Mouse (Mus musculus): ENCODE results near the gene Ccdc33. TPM values are rescaled to one million over a fixed set of nuclear protein-coding genes. Genes with fewer than 3 reads are reported as not detected.
A peak's percentile ranks its signal among the peaks of the same experiment; 100 is the strongest.

Ccdc33 gene
- polyA plus RNA-seq, 1 experiment from 2014 or later: not detected

- Histone ChIP-seq H3K27me3 (0 out of 2 replicates have a peak, but pooled peaks cover 2% of the 10 kb centered on the region), H3K27ac (peak overlapping the region; percentile 67), H3K9me3 (no peaks in the 10 kb centered on the region), H3K36me3 (no peaks in the 10 kb centered on the region), H3K9ac (no peak overlapping the region), H3K4me3 (peak overlapping the region; percentile 8; the same call in 1 of the 2 replicates), H3K4me1 (peaks cover 62% of the 10 kb centered on the region), H3K4me2 (peak overlapping the region; percentile 12)
- ATAC-seq (ENCODE audit: insufficient number of reproducible peaks, low FRiP score, low TSS enrichment, low read depth): no peak
- WGBS: 6% methylated on average over 13 of the region's 13 CpGs
Measured at GRCm38 (mm10) chr9:58128926-58129413, 10.3 kb upstream of the Ccdc33 start.

- Histone ChIP-seq H3K27me3 (no peaks in the 10 kb centered on the region), H3K4me1 (peaks cover 43% of the 10 kb centered on the region), H3K27ac (no peak overlapping the region), H3K9me3 (no peaks in the 10 kb centered on the region), H3K4me3 (no peak overlapping the region), H3K9ac (no peak overlapping the region), H3K36me3 (no peaks in the 10 kb centered on the region), H3K4me2 (no peak overlapping the region)
- no peak for ATAC-seq (ENCODE audit: insufficient number of reproducible peaks, low FRiP score, low TSS enrichment, low read depth)
- WGBS: 45% methylated on average over 4 of the region's 4 CpGs
Measured at GRCm38 (mm10) chr9:58125811-58126210, 7.2 kb upstream of the Ccdc33 start.

GRCm38 (mm10) chr9:58125085-58125484 is 6.5 kb upstream of the Ccdc33 start:
- Histone ChIP-seq H3K36me3 (no peaks in the 10 kb centered on the region), H3K27me3 (no peaks in the 10 kb centered on the region), H3K9ac (no peak overlapping the region), H3K4me2 (no peak overlapping the region), H3K27ac (0 out of 2 replicates have a peak overlapping the region, but pooled peaks have one; percentile 33), H3K4me3 (no peak overlapping the region), H3K4me1 (peaks cover 42% of the 10 kb centered on the region), H3K9me3 (no peaks in the 10 kb centered on the region)
- 21% methylated on average over 3 of the region's 3 CpGs for WGBS
- ATAC-seq (ENCODE audit: insufficient number of reproducible peaks, low FRiP score, low TSS enrichment, low read depth): no peak

- Histone ChIP-seq H3K4me3 (no peak overlapping the region), H3K4me1 (peaks cover 51% of the 10 kb centered on the region), H3K4me2 (no peak overlapping the region), H3K9ac (no peak overlapping the region), H3K27ac (no peak overlapping the region), H3K27me3 (0 out of 2 replicates have a peak, but pooled peaks cover 2% of the 10 kb centered on the region), H3K9me3 (no peaks in the 10 kb centered on the region), H3K36me3 (no peaks in the 10 kb centered on the region)
- WGBS: 43% methylated on average over 7 of the region's 7 CpGs
- no peak for ATAC-seq (ENCODE audit: insufficient number of reproducible peaks, low FRiP score, low TSS enrichment, low read depth)
Measured at GRCm38 (mm10) chr9:58116024-58116651, 2.5 kb downstream of the Ccdc33 start.

GRCm38 (mm10) chr9:58115297-58115925 is 3.2 kb downstream of the Ccdc33 start:
- Histone ChIP-seq H3K27ac (no peak overlapping the region), H3K9me3 (no peaks in the 10 kb centered on the region), H3K4me1 (peaks cover 57% of the 10 kb centered on the region), H3K9ac (no peak overlapping the region), H3K36me3 (no peaks in the 10 kb centered on the region), H3K4me2 (no peak overlapping the region), H3K4me3 (no peak overlapping the region), H3K27me3 (0 out of 2 replicates have a peak, but pooled peaks cover 2% of the 10 kb centered on the region)
- 33% methylated on average over 7 of the region's 7 CpGs for WGBS
- ATAC-seq (ENCODE audit: insufficient number of reproducible peaks, low FRiP score, low TSS enrichment, low read depth): no peak

- Histone ChIP-seq H3K27ac (peak overlapping the region; percentile 44; the same call in 1 of the 2 replicates), H3K9ac (no peak overlapping the region), H3K4me2 (peak overlapping the region; percentile 44), H3K4me3 (no peak overlapping the region), H3K36me3 (no peaks in the 10 kb centered on the region), H3K27me3 (0 out of 2 replicates have a peak, but pooled peaks cover 2% of the 10 kb centered on the region), H3K4me1 (peaks cover 60% of the 10 kb centered on the region), H3K9me3 (no peaks in the 10 kb centered on the region)
- ATAC-seq (ENCODE audit: insufficient number of reproducible peaks, low FRiP score, low TSS enrichment, low read depth): no peak
- 5% methylated on average over 9 of the region's 9 CpGs for WGBS
Measured at GRCm38 (mm10) chr9:58114019-58114418, 4.6 kb downstream of the Ccdc33 start.

DNA sequence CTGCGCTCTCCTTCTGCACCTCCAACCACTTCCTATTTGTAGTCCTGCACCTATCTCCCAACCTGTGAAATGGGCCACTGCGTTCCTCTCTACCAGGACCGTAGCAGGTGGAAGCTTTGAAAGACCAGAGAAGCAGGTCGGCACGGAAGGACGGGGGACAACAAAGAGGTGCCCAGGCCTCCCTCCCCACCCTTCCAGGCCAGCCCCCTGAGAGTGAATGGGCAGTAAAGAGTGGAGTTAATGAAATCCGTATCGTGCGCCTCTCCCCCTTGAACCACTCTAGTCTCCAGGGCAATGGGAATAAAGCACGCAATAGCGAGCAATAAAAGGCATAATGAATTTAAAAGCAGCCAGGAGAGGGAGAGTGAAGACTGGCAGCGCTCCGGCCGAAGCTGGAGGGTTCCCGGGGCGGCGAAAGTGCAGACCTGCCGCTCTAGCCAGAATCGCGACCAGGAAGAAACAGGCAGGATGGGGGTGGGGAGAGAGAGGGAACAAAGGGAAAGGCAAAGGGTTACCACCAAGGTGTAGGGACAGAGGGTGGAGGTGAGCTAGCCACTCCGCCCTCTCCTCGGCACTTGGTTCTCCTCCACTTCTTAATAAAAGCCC is 5.2 kb downstream of the Ccdc33 start:
- 0 out of 2 replicates have a peak, but pooled peaks cover 2% of the 10 kb centered on the region for H3K27me3 ChIP-seq
- no peak for ATAC-seq (ENCODE audit: insufficient number of reproducible peaks, low FRiP score, low TSS enrichment, low read depth)
- no peak overlapping the region for H3K9ac ChIP-seq
- no peaks in the 10 kb centered on the region for H3K36me3 ChIP-seq
- H3K4me2 ChIP-seq: peak overlapping the region; percentile 44
- 0 out of 2 replicates have a peak overlapping the region, but pooled peaks have one; percentile 13 for H3K4me3 ChIP-seq
- 7% methylated on average over 22 of the region's 22 CpGs for WGBS
- peak overlapping the region; percentile 58 for H3K27ac ChIP-seq
- peaks cover 60% of the 10 kb centered on the region for H3K4me1 ChIP-seq
- H3K9me3 ChIP-seq: no peaks in the 10 kb centered on the region

- Histone ChIP-seq H3K27ac (peak overlapping the region; percentile 58), H3K4me1 (peaks cover 60% of the 10 kb centered on the region), H3K4me3 (no peak overlapping the region)
Measured at GRCm38 (mm10) chr9:58112866-58113278, 5.8 kb downstream of the Ccdc33 start.

DNA sequence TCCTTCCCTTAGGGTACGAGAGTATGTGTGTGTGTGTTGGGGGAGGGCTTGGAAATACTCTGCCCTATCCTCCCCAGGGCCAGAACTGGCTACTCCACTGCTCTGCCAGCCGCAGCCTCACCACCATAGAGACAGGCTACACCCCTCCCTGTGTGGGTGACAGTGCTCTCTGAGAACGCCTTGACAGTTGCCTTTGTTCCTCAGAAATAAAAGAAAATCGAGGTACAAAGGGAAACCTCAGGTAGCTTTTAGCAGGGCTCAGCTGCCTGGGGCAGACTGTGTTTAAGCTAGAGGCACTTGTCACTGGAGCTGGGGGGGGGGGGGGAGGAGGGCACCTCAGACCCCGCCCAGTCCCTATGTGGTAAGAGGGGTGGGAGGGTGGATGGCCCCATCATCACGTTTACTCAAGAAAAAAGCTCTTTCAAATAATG is 6.3 kb downstream of the Ccdc33 start:
- Histone ChIP-seq H3K9ac (no peak overlapping the region), H3K4me2 (no peak overlapping the region), H3K4me3 (no peak overlapping the region)

More at GRCm38 (mm10) chr9:58112866-58113278, 5.8 kb downstream of the Ccdc33 start:
- Histone ChIP-seq H3K27me3 (0 out of 2 replicates have a peak, but pooled peaks cover 2% of the 10 kb centered on the region), H3K36me3 (no peaks in the 10 kb centered on the region), H3K9ac (no peak overlapping the region), H3K4me2 (peak overlapping the region; percentile 44; the same call in 1 of the 2 replicates), H3K9me3 (no peaks in the 10 kb centered on the region)
- 3% methylated on average over 6 of the region's 6 CpGs for WGBS
- ATAC-seq (ENCODE audit: insufficient number of reproducible peaks, low FRiP score, low TSS enrichment, low read depth): no peak

DNA sequence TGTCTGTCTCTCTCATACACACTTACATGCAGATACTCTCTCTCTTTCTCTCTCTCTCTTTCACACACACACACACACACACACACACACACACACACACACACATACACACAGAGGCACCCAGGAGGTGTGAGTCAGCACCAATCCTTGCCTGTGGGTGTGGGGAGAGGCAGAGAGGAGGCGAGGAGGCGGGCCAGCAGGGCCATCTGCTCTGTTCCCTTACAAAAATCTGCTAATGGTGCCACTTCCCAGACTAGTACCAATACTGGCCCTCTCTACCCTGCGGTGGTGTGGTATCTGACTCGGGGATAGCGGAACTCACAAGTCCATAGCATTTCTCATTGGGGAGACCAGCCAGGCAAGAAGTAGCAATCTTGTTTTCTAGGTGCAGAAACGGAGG is 7.2 kb downstream of the Ccdc33 start:
- ATAC-seq (ENCODE audit: insufficient number of reproducible peaks, low FRiP score, low TSS enrichment, low read depth): no peak
- H3K27me3 ChIP-seq: 0 out of 2 replicates have a peak, but pooled peaks cover 2% of the 10 kb centered on the region
- H3K9ac ChIP-seq: no peak overlapping the region
- H3K4me2 ChIP-seq: no peak overlapping the region
- H3K9me3 ChIP-seq: no peaks in the 10 kb centered on the region
- WGBS: 50% methylated on average over 6 of the region's 6 CpGs
- H3K4me3 ChIP-seq: no peak overlapping the region
- no peaks in the 10 kb centered on the region for H3K36me3 ChIP-seq
- peaks cover 62% of the 10 kb centered on the region for H3K4me1 ChIP-seq
- H3K27ac ChIP-seq: no peak overlapping the region

More for the DNA sequence above, 6.3 kb downstream of the Ccdc33 start:
- no peak for ATAC-seq (ENCODE audit: insufficient number of reproducible peaks, low FRiP score, low TSS enrichment, low read depth)
- Histone ChIP-seq H3K27ac (no peak overlapping the region), H3K4me1 (peaks cover 63% of the 10 kb centered on the region), H3K36me3 (no peaks in the 10 kb centered on the region), H3K27me3 (0 out of 2 replicates have a peak, but pooled peaks cover 2% of the 10 kb centered on the region), H3K9me3 (no peaks in the 10 kb centered on the region)
- 12% methylated on average over 6 of the region's 6 CpGs for WGBS

- 64% methylated on average over 5 of the region's 5 CpGs for WGBS
- H3K9ac ChIP-seq: no peak overlapping the region
- no peak overlapping the region for H3K4me3 ChIP-seq
- H3K4me2 ChIP-seq: no peak overlapping the region
- H3K27me3 ChIP-seq: 0 out of 2 replicates have a peak, but pooled peaks cover 2% of the 10 kb centered on the region
- ATAC-seq (ENCODE audit: insufficient number of reproducible peaks, low FRiP score, low TSS enrichment, low read depth): no peak
- H3K36me3 ChIP-seq: no peaks in the 10 kb centered on the region
- H3K4me1 ChIP-seq: peaks cover 57% of the 10 kb centered on the region
- no peak overlapping the region for H3K27ac ChIP-seq
- H3K9me3 ChIP-seq: no peaks in the 10 kb centered on the region
Measured at GRCm38 (mm10) chr9:58110787-58111186, 7.8 kb downstream of the Ccdc33 start.

Data from limb, embryonic 15.5 days (tissue).